Mouse (Mus musculus): ENCODE results near the gene Acrv1.
"Not testable (repeated sequence)": the region's sequence is repeated elsewhere in the genome, so short reads cannot be mapped to it uniquely, and the experiment has no call there.

Gene Acrv1

GRCm38 (mm10) chr9:36692920-36693319 lies at the start of gene Acrv1:
Acrv1 (plus strand) TSS chr9:36693220.
- DNase-seq (ENCODE audit: low spot score in 2 of 2) = no peak

GRCm38 (mm10) chr9:36643276-36643675 lies 49.7 kb upstream of the Acrv1 start, which contains the start of gene A630095E13Rik:
A630095E13Rik (minus strand) TSS chr9:36643376.
- DNase-seq (ENCODE audit: low spot score in 2 of 2) = not testable (repeated sequence)

GRCm38 (mm10) chr9:36681424-36681823 lies 11.6 kb upstream of the Acrv1 start:
- DNase-seq (ENCODE audit: low spot score in 2 of 2) = peak; percentile 32 to 41

- DNase-seq (ENCODE audit: low spot score in 2 of 2) = peak in 1 of 2 experiments; percentile 5
Observed at GRCm38 (mm10) chr9:36687329-36687728, 5.7 kb upstream of the Acrv1 start.

GRCm38 (mm10) chr9:36694276-36694675 lies 1.3 kb downstream of the Acrv1 start:
- no peak for DNase-seq (ENCODE audit: low spot score in 2 of 2)

- no peak for DNase-seq (ENCODE audit: low spot score in 2 of 2)
Observed at GRCm38 (mm10) chr9:36705923-36706322, 12.9 kb downstream of the Acrv1 start.

- no peak for DNase-seq (ENCODE audit: low spot score in 2 of 2)
Observed at GRCm38 (mm10) chr9:36707304-36707703, 14.3 kb downstream of the Acrv1 start.

GRCm38 (mm10) chr9:36716624-36717023 lies 23.6 kb downstream of the Acrv1 start:
- no peak for DNase-seq (ENCODE audit: low spot score in 2 of 2)

GRCm38 (mm10) chr9:36726131-36727033 lies 33.4 kb downstream of the Acrv1 start:
- DNase-seq (ENCODE audit: low spot score in 2 of 2) = peak; percentile 90 to 91

GRCm38 (mm10) chr9:36727034-36727755 lies 34.2 kb downstream of the Acrv1 start, which contains the start of gene Chek1:
Chek1 (minus strand) TSS chr9:36727065.
- no peak for DNase-seq (ENCODE audit: low spot score in 2 of 2)

Measured in urinary bladder, postnatal 36 days (tissue).